Mouse (Mus musculus): Measurements from ENCODE around the gene Calcoco2. TPM values are rescaled to one million over a fixed set of nuclear protein-coding genes. Genes with fewer than 3 reads are reported as not detected.

Gene Calcoco2
- polyA plus RNA-seq (2014; fragmentation: Nextera tagmentation; extraction: Ambion mirVana) = not detected in 2 replicates

GRCm38 (mm10) chr11:96111751-96112150 is at the start of gene Calcoco2:
Calcoco2 (minus strand) TSS chr11:96111964.
- no peaks in the 10 kb centered on the region for H3K27me3 ChIP-seq (ENCODE audit: control insufficient read depth, insufficient read depth, low read length)
- no peaks in the 10 kb centered on the region for H3K4me1 ChIP-seq (replicated peaks; ENCODE audit: control insufficient read depth, insufficient read depth, low read length)
- DNase-seq (ENCODE audit: low spot score) (no peak), ATAC-seq (replicated peaks; ENCODE audit: low FRiP score) (no peak)
- H3K27ac ChIP-seq (ENCODE audit: low read depth, low read length) = no peak within 1 kb of the TSS
- no peak within 1 kb of the TSS for H3K4me2 ChIP-seq (ENCODE audit: low read depth, low read length, severe bottlenecking)
- 40% methylated on average over 14 of the region's 14 CpGs for WGBS
- H3K9me3 ChIP-seq (ENCODE audit: control insufficient read depth, low read length) = no peaks in the 10 kb centered on the region
- H3K4me3 ChIP-seq (ENCODE audit: low read depth, low read length) = no peak within 1 kb of the TSS
- H3K36me3 ChIP-seq (ENCODE audit: control insufficient read depth, insufficient read depth, low read length) = no peaks in the 10 kb centered on the region
- no peak within 1 kb of the TSS for H3K9ac ChIP-seq (ENCODE audit: low read length)

- H3K27ac ChIP-seq (ENCODE audit: low read depth, low read length) = no peak overlapping the region
- no peak for ATAC-seq (replicated peaks; ENCODE audit: low FRiP score)
- no peaks in the 10 kb centered on the region for H3K9me3 ChIP-seq (ENCODE audit: control insufficient read depth, low read length)
- no peak for DNase-seq (ENCODE audit: low spot score)
- H3K27me3 ChIP-seq (ENCODE audit: control insufficient read depth, insufficient read depth, low read length) = peaks cover 25% of the 10 kb centered on the region
- H3K4me3 ChIP-seq (ENCODE audit: low read depth, low read length) = no peak overlapping the region
- no peaks in the 10 kb centered on the region for H3K36me3 ChIP-seq (ENCODE audit: control insufficient read depth, insufficient read depth, low read length)
- H3K4me2 ChIP-seq (ENCODE audit: low read depth, low read length, severe bottlenecking) = no peak overlapping the region
- no peak overlapping the region for H3K9ac ChIP-seq (ENCODE audit: low read length)
- no peaks in the 10 kb centered on the region; the same call in 1 of the 2 replicates for H3K4me1 ChIP-seq (replicated peaks; ENCODE audit: control insufficient read depth, insufficient read depth, low read length)
- WGBS = 80% methylated on average over 6 of the region's 6 CpGs
Measured at GRCm38 (mm10) chr11:96147471-96147870, 35.7 kb upstream of the Calcoco2 start.

GRCm38 (mm10) chr11:96145622-96146270 is 34.0 kb upstream of the Calcoco2 start:
- peak overlapping the region; percentile 9; the same call in 1 of the 2 replicates for H3K4me3 ChIP-seq (ENCODE audit: low read depth, low read length)
- no peaks in the 10 kb centered on the region for H3K36me3 ChIP-seq (ENCODE audit: control insufficient read depth, insufficient read depth, low read length)
- H3K9ac ChIP-seq (ENCODE audit: low read length) = no peak overlapping the region
- H3K27me3 ChIP-seq (ENCODE audit: control insufficient read depth, insufficient read depth, low read length) = peaks cover 25% of the 10 kb centered on the region
- H3K9me3 ChIP-seq (ENCODE audit: control insufficient read depth, low read length) = no peaks in the 10 kb centered on the region
- peak overlapping the region; percentile 34 for H3K4me2 ChIP-seq (ENCODE audit: low read depth, low read length, severe bottlenecking)
- H3K4me1 ChIP-seq (replicated peaks; ENCODE audit: control insufficient read depth, insufficient read depth, low read length) = no peaks in the 10 kb centered on the region; the same call in 1 of the 2 replicates
- under 1% methylated on average over 15 of the region's 15 CpGs for WGBS
- DNase-seq (ENCODE audit: low spot score) = peak; percentile 88
- ATAC-seq (replicated peaks; ENCODE audit: low FRiP score) = no peak
- H3K27ac ChIP-seq (ENCODE audit: low read depth, low read length) = no peak overlapping the region

- no peaks in the 10 kb centered on the region for H3K36me3 ChIP-seq (ENCODE audit: control insufficient read depth, insufficient read depth, low read length)
- no peak overlapping the region for H3K4me3 ChIP-seq (ENCODE audit: low read depth, low read length)
- no peaks in the 10 kb centered on the region for H3K9me3 ChIP-seq (ENCODE audit: control insufficient read depth, low read length)
- ATAC-seq (replicated peaks; ENCODE audit: low FRiP score) (no peak), DNase-seq (ENCODE audit: low spot score) (no peak)
- H3K4me2 ChIP-seq (ENCODE audit: low read depth, low read length, severe bottlenecking) = no peak overlapping the region
- H3K27me3 ChIP-seq (ENCODE audit: control insufficient read depth, insufficient read depth, low read length) = peaks cover 25% of the 10 kb centered on the region
- no peak overlapping the region for H3K9ac ChIP-seq (ENCODE audit: low read length)
- H3K27ac ChIP-seq (ENCODE audit: low read depth, low read length) = no peak overlapping the region
- H3K4me1 ChIP-seq (replicated peaks; ENCODE audit: control insufficient read depth, insufficient read depth, low read length) = no peaks in the 10 kb centered on the region; the same call in 1 of the 2 replicates
- WGBS = 64% methylated on average over 4 of the region's 4 CpGs
Measured at GRCm38 (mm10) chr11:96143766-96144165, 32.0 kb upstream of the Calcoco2 start.

- Histone ChIP-seq H3K9me3 (ENCODE audit: control insufficient read depth, low read length) (no peaks in the 10 kb centered on the region), H3K36me3 (ENCODE audit: control insufficient read depth, insufficient read depth, low read length) (no peaks in the 10 kb centered on the region), H3K4me1 (replicated peaks; ENCODE audit: control insufficient read depth, insufficient read depth, low read length) (no peaks in the 10 kb centered on the region; the same call in 1 of the 2 replicates), H3K27ac (ENCODE audit: low read depth, low read length) (no peak overlapping the region), H3K4me3 (ENCODE audit: low read depth, low read length) (no peak overlapping the region), H3K9ac (ENCODE audit: low read length) (no peak overlapping the region), H3K27me3 (ENCODE audit: control insufficient read depth, insufficient read depth, low read length) (peaks cover 6% of the 10 kb centered on the region), H3K4me2 (ENCODE audit: low read depth, low read length, severe bottlenecking) (no peak overlapping the region)
- no peak for ATAC-seq (replicated peaks; ENCODE audit: low FRiP score)
- DNase-seq (ENCODE audit: low spot score) = no peak
- 63% methylated on average over 4 of the region's 4 CpGs for WGBS
Measured at GRCm38 (mm10) chr11:96140726-96141175, 29.0 kb upstream of the Calcoco2 start.

GRCm38 (mm10) chr11:96135847-96136246 is 24.1 kb upstream of the Calcoco2 start:
- Histone ChIP-seq H3K4me3 (ENCODE audit: low read depth, low read length) (no peak overlapping the region), H3K9ac (ENCODE audit: low read length) (no peak overlapping the region), H3K4me2 (ENCODE audit: low read depth, low read length, severe bottlenecking) (no peak overlapping the region), H3K27me3 (ENCODE audit: control insufficient read depth, insufficient read depth, low read length) (no peaks in the 10 kb centered on the region), H3K9me3 (ENCODE audit: control insufficient read depth, low read length) (no peaks in the 10 kb centered on the region), H3K27ac (ENCODE audit: low read depth, low read length) (no peak overlapping the region), H3K4me1 (replicated peaks; ENCODE audit: control insufficient read depth, insufficient read depth, low read length) (no peaks in the 10 kb centered on the region), H3K36me3 (ENCODE audit: control insufficient read depth, insufficient read depth, low read length) (no peaks in the 10 kb centered on the region)
- DNase-seq (ENCODE audit: low spot score) (no peak), ATAC-seq (replicated peaks; ENCODE audit: low FRiP score) (no peak)
- whole genome bisulfite sequencing = 89% methylated on average over 8 of the region's 8 CpGs

- no peaks in the 10 kb centered on the region for H3K27me3 ChIP-seq (ENCODE audit: control insufficient read depth, insufficient read depth, low read length)
- H3K9ac ChIP-seq (ENCODE audit: low read length) = no peak within 1 kb of the TSS
- DNase-seq (ENCODE audit: low spot score) = peak; percentile 90
- H3K27ac ChIP-seq (ENCODE audit: low read depth, low read length) = no peak within 1 kb of the TSS
- 19% methylated on average over 16 of the region's 16 CpGs for WGBS
- no peak for ATAC-seq (replicated peaks; ENCODE audit: low FRiP score)
- no peaks in the 10 kb centered on the region for H3K36me3 ChIP-seq (ENCODE audit: control insufficient read depth, insufficient read depth, low read length)
- no peaks in the 10 kb centered on the region for H3K9me3 ChIP-seq (ENCODE audit: control insufficient read depth, low read length)
- no peak within 1 kb of the TSS for H3K4me3 ChIP-seq (ENCODE audit: low read depth, low read length)
- H3K4me1 ChIP-seq (replicated peaks; ENCODE audit: control insufficient read depth, insufficient read depth, low read length) = no peaks in the 10 kb centered on the region
- H3K4me2 ChIP-seq (ENCODE audit: low read depth, low read length, severe bottlenecking) = peak within 1 kb of the TSS; percentile 30; the same call in 1 of the 2 replicates
Measured at GRCm38 (mm10) chr11:96133239-96133865, 21.6 kb upstream of the Calcoco2 start, which contains the start of gene Ttll6. Ttll6 (plus strand) TSS chr11:96133786.

GRCm38 (mm10) chr11:96130606-96131005 is 18.8 kb upstream of the Calcoco2 start:
- Histone ChIP-seq H3K9me3 (ENCODE audit: control insufficient read depth, low read length) (no peaks in the 10 kb centered on the region), H3K27ac (ENCODE audit: low read depth, low read length) (no peak overlapping the region), H3K4me1 (replicated peaks; ENCODE audit: control insufficient read depth, insufficient read depth, low read length) (no peaks in the 10 kb centered on the region), H3K4me2 (ENCODE audit: low read depth, low read length, severe bottlenecking) (no peak overlapping the region), H3K9ac (ENCODE audit: low read length) (no peak overlapping the region), H3K4me3 (ENCODE audit: low read depth, low read length) (no peak overlapping the region), H3K27me3 (ENCODE audit: control insufficient read depth, insufficient read depth, low read length) (0 out of 2 replicates have a peak, but pooled peaks cover 2% of the 10 kb centered on the region), H3K36me3 (ENCODE audit: control insufficient read depth, insufficient read depth, low read length) (no peaks in the 10 kb centered on the region)
- no peak for DNase-seq (ENCODE audit: low spot score)
- WGBS = 64% methylated on average over 10 of the region's 10 CpGs
- ATAC-seq (replicated peaks; ENCODE audit: low FRiP score) = no peak

All from forebrain, embryonic 11.5 days (tissue).